Mouse (Mus musculus): ENCODE results near the gene Ubd.

DNA sequence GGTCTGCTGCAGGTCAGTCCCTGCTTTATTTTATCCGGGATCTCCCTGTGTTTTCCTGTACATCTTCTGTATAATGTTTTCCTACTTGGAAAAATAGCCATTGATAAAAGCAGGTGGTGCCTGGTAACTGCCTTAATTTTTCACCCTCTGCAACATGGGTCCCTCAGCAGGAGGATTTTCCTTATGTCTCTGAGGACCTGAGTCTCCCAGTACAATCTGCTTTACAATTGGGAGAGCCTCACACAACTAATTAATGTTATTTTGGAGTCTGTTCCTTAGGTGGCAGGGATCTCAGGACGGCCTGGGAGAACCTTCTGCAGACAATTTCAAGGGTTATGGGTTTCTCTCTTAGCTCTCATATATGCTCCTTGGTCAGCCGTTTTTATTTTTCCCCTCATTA, 19.3 kb downstream of the Ubd start, which contains the start of gene Olfr95:
- TF ChIP-seq CTCF (IDR thresholded peaks at IDR 0.05; ENCODE audit: borderline replicate concordance, extremely low read depth, insufficient read depth, insufficient read length): no peak
- no peak for TF ChIP-seq POLR2A (IDR thresholded peaks at IDR 0.05; ENCODE audit: borderline replicate concordance, extremely low read depth, insufficient read depth, insufficient read length, poor library complexity, severe bottlenecking)
